Mouse (Mus musculus): ENCODE measurements around the gene Hlcs.

DNA sequence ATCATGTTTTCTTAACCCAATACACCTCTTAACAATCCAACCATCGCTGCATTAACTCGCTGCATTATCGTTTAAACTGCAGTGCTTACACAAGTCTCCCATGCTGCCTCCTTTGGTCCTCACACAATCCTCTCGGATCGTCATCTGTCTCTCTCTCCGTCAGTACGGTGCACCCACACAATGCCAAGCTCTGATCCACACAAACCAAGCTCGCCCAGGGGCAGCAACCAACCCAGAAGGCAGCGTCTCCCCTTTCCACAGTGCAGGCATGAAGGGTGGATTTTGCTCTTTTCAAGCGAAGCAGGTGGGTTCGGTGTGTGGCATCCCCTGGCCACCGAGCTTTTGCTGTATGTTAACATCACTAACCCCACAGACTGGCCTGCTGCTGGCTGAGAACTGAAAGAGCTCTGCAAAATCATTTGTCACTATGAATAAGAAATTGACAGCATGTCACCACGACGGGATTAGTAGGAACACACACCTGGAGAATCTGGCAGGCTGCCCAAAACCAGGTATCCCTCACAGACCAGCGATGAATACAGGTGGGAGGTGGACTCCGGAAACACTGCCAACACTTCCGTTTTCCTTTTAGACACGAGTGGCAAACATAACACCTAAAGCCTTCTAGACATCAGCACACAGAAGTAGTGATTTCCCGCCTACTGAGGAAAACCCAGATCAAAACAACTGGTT is 52.3 kb downstream of the Hlcs start:
- TF ChIP-seq POLR2A (IDR thresholded peaks at IDR 0.05; ENCODE audit: control insufficient read depth, low read depth, low read length) (no peak), CTCF (IDR thresholded peaks at IDR 0.05; ENCODE audit: control insufficient read depth, insufficient read depth, insufficient replicate concordance, low read depth, low read length) (no peak)
